Mouse (Mus musculus): ENCODE measurements around the gene Ccdc60. TPM values are rescaled to one million over a fixed set of nuclear protein-coding genes. Genes with fewer than 3 reads are reported as not detected.

Gene Ccdc60
- polyA plus RNA-seq, 1 experiment from 2014 or later: 2.2 TPM

- Histone ChIP-seq H3K9me3 (ENCODE audit: control insufficient read depth, low read length) (no peaks in the 10 kb centered on the region), H3K4me2 (replicated peaks; ENCODE audit: low read depth, low read length) (no peak overlapping the region), H3K9ac (ENCODE audit: low read depth, low read length) (no peak overlapping the region), H3K4me3 (ENCODE audit: low read depth, low read length) (no peak overlapping the region), H3K27me3 (ENCODE audit: control insufficient read depth, insufficient read depth, low read length) (no peaks in the 10 kb centered on the region), H3K36me3 (ENCODE audit: control insufficient read depth, insufficient read depth, low read length) (no peaks in the 10 kb centered on the region), H3K27ac (ENCODE audit: low read depth, low read length) (no peak overlapping the region), H3K4me1 (replicated peaks; ENCODE audit: control insufficient read depth, insufficient read depth, low read length) (no peaks in the 10 kb centered on the region)
- DNase-seq (ENCODE audit: low spot score): peak; percentile 35
- ATAC-seq (ENCODE audit: low FRiP score): no peak
- 45% methylated on average over 11 of the region's 11 CpGs for WGBS
Observed at GRCm38 (mm10) chr5:116194499-116194898, 94.3 kb downstream of the Ccdc60 start.

- DNase-seq (ENCODE audit: low spot score) (no peak), ATAC-seq (ENCODE audit: low FRiP score) (no peak)
- Histone ChIP-seq H3K36me3 (ENCODE audit: control insufficient read depth, insufficient read depth, low read length) (no peaks in the 10 kb centered on the region), H3K4me3 (ENCODE audit: low read depth, low read length) (no peak overlapping the region), H3K4me1 (replicated peaks; ENCODE audit: control insufficient read depth, insufficient read depth, low read length) (no peaks in the 10 kb centered on the region), H3K27ac (ENCODE audit: low read depth, low read length) (no peak overlapping the region), H3K9ac (ENCODE audit: low read depth, low read length) (no peak overlapping the region), H3K4me2 (replicated peaks; ENCODE audit: low read depth, low read length) (no peak overlapping the region), H3K9me3 (ENCODE audit: control insufficient read depth, low read length) (no peaks in the 10 kb centered on the region), H3K27me3 (ENCODE audit: control insufficient read depth, insufficient read depth, low read length) (no peaks in the 10 kb centered on the region)
- 70% methylated on average over 9 of the region's 9 CpGs for WGBS
Observed at GRCm38 (mm10) chr5:116192693-116193092, 96.1 kb downstream of the Ccdc60 start.

DNA sequence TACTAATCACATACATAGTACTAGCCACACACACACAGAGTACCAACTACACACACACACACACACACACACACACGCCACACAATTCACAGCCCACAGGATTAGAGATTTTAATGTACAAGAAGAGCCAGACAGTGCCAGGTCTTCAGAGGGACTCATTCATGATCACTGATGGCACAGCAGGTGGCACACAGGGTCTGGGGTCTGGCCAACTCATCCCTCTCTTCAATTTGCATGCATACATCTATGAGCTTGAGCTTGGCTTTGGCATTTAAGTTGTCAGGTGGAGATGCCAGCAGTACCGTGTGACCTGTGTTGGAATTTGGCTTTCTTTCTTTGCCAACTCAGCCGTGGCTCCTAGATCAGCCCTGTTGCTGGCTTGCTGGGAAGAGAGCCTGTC, 97.2 kb downstream of the Ccdc60 start:
- Histone ChIP-seq H3K4me3 (ENCODE audit: low read depth, low read length) (no peak overlapping the region), H3K9me3 (ENCODE audit: control insufficient read depth, low read length) (no peaks in the 10 kb centered on the region), H3K27ac (ENCODE audit: low read depth, low read length) (no peak overlapping the region), H3K4me2 (replicated peaks; ENCODE audit: low read depth, low read length) (no peak overlapping the region), H3K36me3 (ENCODE audit: control insufficient read depth, insufficient read depth, low read length) (no peaks in the 10 kb centered on the region), H3K27me3 (ENCODE audit: control insufficient read depth, insufficient read depth, low read length) (no peaks in the 10 kb centered on the region), H3K9ac (ENCODE audit: low read depth, low read length) (no peak overlapping the region), H3K4me1 (replicated peaks; ENCODE audit: control insufficient read depth, insufficient read depth, low read length) (no peaks in the 10 kb centered on the region)
- DNase-seq (ENCODE audit: low spot score): no peak
- no peak for ATAC-seq (ENCODE audit: low FRiP score)
- 89% methylated on average over 3 of the region's 3 CpGs for WGBS

- Histone ChIP-seq H3K4me1 (replicated peaks; ENCODE audit: control insufficient read depth, insufficient read depth, low read length) (no peaks in the 10 kb centered on the region), H3K27me3 (ENCODE audit: control insufficient read depth, insufficient read depth, low read length) (no peaks in the 10 kb centered on the region), H3K9me3 (ENCODE audit: control insufficient read depth, low read length) (no peaks in the 10 kb centered on the region), H3K4me2 (replicated peaks; ENCODE audit: low read depth, low read length) (no peak overlapping the region), H3K9ac (ENCODE audit: low read depth, low read length) (no peak overlapping the region), H3K27ac (ENCODE audit: low read depth, low read length) (no peak overlapping the region), H3K36me3 (ENCODE audit: control insufficient read depth, insufficient read depth, low read length) (no peaks in the 10 kb centered on the region), H3K4me3 (ENCODE audit: low read depth, low read length) (no peak overlapping the region)
- no peak for DNase-seq (ENCODE audit: low spot score)
- WGBS: 49% methylated on average over 6 of the region's 6 CpGs
- ATAC-seq (ENCODE audit: low FRiP score): no peak
Observed at GRCm38 (mm10) chr5:116189818-116190217, 99.0 kb downstream of the Ccdc60 start.

DNA sequence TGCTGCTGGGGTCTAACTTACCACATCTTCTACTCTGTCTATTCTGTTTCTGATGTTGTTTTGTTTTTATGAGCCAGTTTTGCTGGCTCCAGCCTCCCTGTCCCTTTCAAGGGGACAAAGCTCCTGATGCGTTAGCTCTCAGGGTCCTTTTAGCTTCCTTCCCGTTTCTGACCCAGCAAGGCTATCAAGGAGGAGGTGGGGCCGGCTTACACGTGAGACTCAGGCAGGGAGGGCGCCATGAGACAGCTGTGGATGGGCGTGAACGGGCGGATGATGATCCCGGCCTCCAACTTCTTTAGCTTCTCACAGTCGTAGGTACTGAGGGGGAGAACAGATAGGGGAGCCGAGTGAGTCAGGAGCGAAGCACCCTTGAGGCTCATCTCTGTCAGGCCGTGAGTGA, 108.2 kb downstream of the Ccdc60 start:
- no peak for ATAC-seq (ENCODE audit: low FRiP score)

GRCm38 (mm10) chr5:116171721-116172120, 117.1 kb downstream of the Ccdc60 start:
- Histone ChIP-seq H3K9me3 (ENCODE audit: control insufficient read depth, low read length) (no peaks in the 10 kb centered on the region), H3K36me3 (ENCODE audit: control insufficient read depth, insufficient read depth, low read length) (no peaks in the 10 kb centered on the region), H3K9ac (ENCODE audit: low read depth, low read length) (no peak overlapping the region), H3K4me3 (ENCODE audit: low read depth, low read length) (no peak overlapping the region), H3K4me2 (replicated peaks; ENCODE audit: low read depth, low read length) (no peak overlapping the region), H3K27me3 (ENCODE audit: control insufficient read depth, insufficient read depth, low read length) (no peaks in the 10 kb centered on the region), H3K27ac (ENCODE audit: low read depth, low read length) (no peak overlapping the region), H3K4me1 (replicated peaks; ENCODE audit: control insufficient read depth, insufficient read depth, low read length) (no peaks in the 10 kb centered on the region)
- no peak for DNase-seq (ENCODE audit: low spot score)
- WGBS: 96% methylated on average over 6 of the region's 6 CpGs
- no peak for ATAC-seq (ENCODE audit: low FRiP score)

More for the DNA sequence above, 108.2 kb downstream of the Ccdc60 start:
- no peak for DNase-seq (ENCODE audit: low spot score)
- Histone ChIP-seq H3K4me2 (replicated peaks; ENCODE audit: low read depth, low read length) (no peak overlapping the region), H3K36me3 (ENCODE audit: control insufficient read depth, insufficient read depth, low read length) (no peaks in the 10 kb centered on the region), H3K4me1 (replicated peaks; ENCODE audit: control insufficient read depth, insufficient read depth, low read length) (no peaks in the 10 kb centered on the region; the same call in 1 of the 2 replicates), H3K9me3 (ENCODE audit: control insufficient read depth, low read length) (no peaks in the 10 kb centered on the region), H3K27me3 (ENCODE audit: control insufficient read depth, insufficient read depth, low read length) (no peaks in the 10 kb centered on the region), H3K9ac (ENCODE audit: low read depth, low read length) (no peak overlapping the region), H3K27ac (ENCODE audit: low read depth, low read length) (no peak overlapping the region), H3K4me3 (ENCODE audit: low read depth, low read length) (no peak overlapping the region)
- 27% methylated on average over 13 of the region's 13 CpGs for WGBS

DNA sequence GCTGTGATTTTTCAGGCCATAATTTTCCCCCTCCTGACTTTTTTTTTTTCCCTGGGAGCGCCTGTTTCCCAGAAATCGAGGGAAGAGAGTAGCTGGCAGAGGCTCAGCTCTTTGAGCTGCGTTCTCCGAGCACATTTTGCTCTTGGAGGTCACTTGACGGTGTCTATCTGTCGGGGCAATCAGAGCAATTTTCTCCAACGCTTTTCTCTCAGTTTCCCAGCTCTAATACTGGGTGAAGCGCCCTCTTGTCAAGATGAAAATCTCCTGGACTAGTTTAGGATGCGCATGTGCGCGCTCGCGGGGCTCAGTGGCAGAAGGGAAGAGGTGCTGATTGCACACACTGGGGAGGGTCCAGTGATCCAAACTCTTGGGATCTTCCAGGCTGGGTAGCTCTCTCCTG, 121.8 kb downstream of the Ccdc60 start:
- Histone ChIP-seq H3K4me1 (replicated peaks; ENCODE audit: control insufficient read depth, insufficient read depth, low read length) (no peaks in the 10 kb centered on the region), H3K27ac (ENCODE audit: low read depth, low read length) (no peak overlapping the region), H3K36me3 (ENCODE audit: control insufficient read depth, insufficient read depth, low read length) (no peaks in the 10 kb centered on the region), H3K9ac (ENCODE audit: low read depth, low read length) (no peak overlapping the region), H3K4me3 (ENCODE audit: low read depth, low read length) (no peak overlapping the region), H3K9me3 (ENCODE audit: control insufficient read depth, low read length) (no peaks in the 10 kb centered on the region), H3K4me2 (replicated peaks; ENCODE audit: low read depth, low read length) (no peak overlapping the region), H3K27me3 (ENCODE audit: control insufficient read depth, insufficient read depth, low read length) (no peaks in the 10 kb centered on the region)
- 84% methylated on average over 13 of the region's 13 CpGs for WGBS
- no peak for ATAC-seq (ENCODE audit: low FRiP score)
- DNase-seq (ENCODE audit: low spot score): no peak

DNA sequence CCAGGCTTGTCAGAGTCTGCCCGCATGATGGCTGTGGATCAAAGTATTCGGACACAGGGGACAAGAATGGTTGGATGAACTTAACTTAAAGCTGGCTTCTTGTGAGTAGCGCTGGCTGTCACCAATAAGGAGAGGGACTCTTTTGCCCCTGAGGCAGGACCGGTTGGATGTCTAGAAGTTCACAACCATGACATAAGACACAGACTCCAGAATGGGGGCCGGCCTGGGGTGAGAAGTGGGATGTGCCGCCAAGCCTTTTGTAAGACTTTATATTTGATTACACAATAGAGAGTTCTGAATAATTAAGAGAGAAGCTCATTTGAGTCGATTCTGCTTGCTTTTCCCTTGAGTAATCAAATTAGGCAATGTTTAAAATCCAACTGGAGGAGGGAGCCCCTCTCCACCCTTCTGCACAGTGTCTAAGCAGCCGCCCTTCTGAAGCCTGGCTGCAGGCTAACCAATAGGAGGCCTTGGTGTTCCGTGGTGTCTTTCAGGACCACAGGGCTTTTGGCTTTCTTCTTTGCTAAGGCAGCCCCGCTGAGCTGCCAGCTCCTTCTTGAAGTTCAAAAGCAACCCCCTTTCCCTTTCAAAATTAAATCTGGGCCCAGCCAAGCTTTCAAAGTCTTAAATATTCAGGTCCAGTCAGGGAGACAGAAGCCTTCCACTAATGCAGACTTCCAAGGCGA, 123.4 kb downstream of the Ccdc60 start:
- no peak overlapping the region for H3K9ac ChIP-seq (ENCODE audit: low read depth, low read length)
- DNase-seq (ENCODE audit: low spot score) (no peak), ATAC-seq (ENCODE audit: low FRiP score) (no peak)
- H3K27ac ChIP-seq (ENCODE audit: low read depth, low read length): no peak overlapping the region
- H3K36me3 ChIP-seq (ENCODE audit: control insufficient read depth, insufficient read depth, low read length): no peaks in the 10 kb centered on the region
- no peak overlapping the region for H3K4me2 ChIP-seq (replicated peaks; ENCODE audit: low read depth, low read length)
- no peaks in the 10 kb centered on the region for H3K27me3 ChIP-seq (ENCODE audit: control insufficient read depth, insufficient read depth, low read length)
- WGBS: 55% methylated on average over 11 of the region's 11 CpGs
- no peaks in the 10 kb centered on the region for H3K4me1 ChIP-seq (replicated peaks; ENCODE audit: control insufficient read depth, insufficient read depth, low read length)
- H3K9me3 ChIP-seq (ENCODE audit: control insufficient read depth, low read length): no peaks in the 10 kb centered on the region
- H3K4me3 ChIP-seq (ENCODE audit: low read depth, low read length): no peak overlapping the region

DNA sequence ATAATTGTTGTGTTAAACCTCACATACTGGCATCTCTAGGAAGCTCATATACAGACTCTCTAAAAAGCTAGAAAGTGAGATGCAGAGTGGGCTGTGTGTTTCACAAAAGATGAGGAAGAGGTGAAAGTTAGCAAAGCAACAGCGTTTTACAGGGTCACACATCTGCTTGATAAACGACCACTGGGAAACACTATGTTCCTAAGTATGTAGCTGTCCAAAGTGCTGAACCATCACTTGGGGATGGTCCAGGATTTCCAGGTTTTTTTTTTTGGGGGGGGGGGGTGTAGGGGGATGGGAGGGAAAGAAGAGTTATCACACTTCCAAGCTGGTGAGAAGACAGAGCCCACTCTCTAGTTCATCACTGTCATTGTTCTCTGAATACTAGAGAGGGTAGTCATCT, 134.0 kb downstream of the Ccdc60 start:
- DNase-seq (ENCODE audit: low spot score): no peak
- Histone ChIP-seq H3K36me3 (ENCODE audit: control insufficient read depth, insufficient read depth, low read length) (no peaks in the 10 kb centered on the region), H3K9ac (ENCODE audit: low read depth, low read length) (no peak overlapping the region), H3K4me3 (ENCODE audit: low read depth, low read length) (no peak overlapping the region), H3K4me2 (replicated peaks; ENCODE audit: low read depth, low read length) (no peak overlapping the region), H3K4me1 (replicated peaks; ENCODE audit: control insufficient read depth, insufficient read depth, low read length) (no peaks in the 10 kb centered on the region), H3K27me3 (ENCODE audit: control insufficient read depth, insufficient read depth, low read length) (no peaks in the 10 kb centered on the region), H3K9me3 (ENCODE audit: control insufficient read depth, low read length) (no peaks in the 10 kb centered on the region), H3K27ac (ENCODE audit: low read depth, low read length) (no peak overlapping the region)
- ATAC-seq (ENCODE audit: low FRiP score): no peak
- WGBS: 39% methylated on average over 2 of the region's 2 CpGs
